Mouse (Mus musculus) liver, embryonic 11.5 days (tissue): ENCODE data around the gene Lmln. TPM values are rescaled to one million over a fixed set of nuclear protein-coding genes. Genes with fewer than 3 reads are reported as not detected.

ENCODE experiments used
- ATAC-seq: fragments of 200-750 bp; cut with Nextera tagmentation; replicated peaks from 2 replicates; pipeline ENCODE4 v1.8.0; 2017; ENCODE audit warnings: moderate number of reproducible peaks, mild to moderate bottlenecking, moderate TSS enrichment, moderate library complexity; ENCODE audit not compliant: low FRiP score
- DNase-seq: peaks from one replicate; pipeline ENCODE4 v3.0.0-alpha.2; 2017; ENCODE audit warnings: low spot score
- H3K27ac ChIP-seq: fragments of 300-500 bp; sonication (generic); 2 replicates; pipeline ENCODE4 v1.5.1; 2014; ENCODE audit warnings: mild to moderate bottlenecking, low read depth, low read length, control low read depth
- H3K27me3 ChIP-seq: fragments of 300-500 bp; sonication (generic); replicated peaks from 2 replicates; pipeline ENCODE4 v1.6.1; 2014; ENCODE audit warnings: low read length, mixed read lengths; ENCODE audit not compliant: control insufficient read depth, insufficient read depth
- H3K36me3 ChIP-seq: fragments of 300-500 bp; sonication (generic); 2 replicates; pipeline ENCODE4 v1.6.1; 2014; ENCODE audit warnings: mild to moderate bottlenecking, low read length, moderate library complexity, mixed read lengths; ENCODE audit not compliant: control insufficient read depth, insufficient read depth
- H3K4me1 ChIP-seq: fragments of 300-500 bp; sonication (generic); replicated peaks from 2 replicates; pipeline ENCODE4 v1.6.1; 2014; ENCODE audit warnings: low read length, mixed read lengths; ENCODE audit not compliant: control insufficient read depth, insufficient read depth
- H3K4me2 ChIP-seq: fragments of 300-500 bp; sonication (generic); 2 replicates; pipeline ENCODE4 v1.6.1; 2014; ENCODE audit warnings: mild to moderate bottlenecking, control low read depth, moderate library complexity
- H3K4me3 ChIP-seq: fragments of 300-500 bp; sonication (generic); 2 replicates; pipeline ENCODE4 v1.5.1; 2014; ENCODE audit warnings: low read depth, low read length, control low read depth
- H3K9ac ChIP-seq: fragments of 300-500 bp; sonication (generic); 2 replicates; pipeline ENCODE4 v1.6.1; 2014; ENCODE audit warnings: low read depth, low read length, control low read depth
- H3K9me3 ChIP-seq: fragments of 300-500 bp; sonication (generic); 2 replicates; pipeline ENCODE4 v1.6.1; 2016; ENCODE audit warnings: low read length, inconsistent platforms, mixed read lengths; ENCODE audit not compliant: control insufficient read depth
- whole genome bisulfite sequencing: fragments of 180-500 bp; shearing (Covaris S2); extraction: QIAGEN DNeasy Blood & Tissue Kit; methylation state at CpG from one replicate; pipeline ENCODE4 v1.1.7; 2014; 5-methylcytosine and 5-hydroxymethylcytosine counted together
- polyA plus RNA-seq: library from polyadenylated mRNA; unstranded; fragments of >200 nt; fragmentation: Nextera tagmentation; extraction: Ambion mirVana; gene quantifications from 2 replicates; pipeline ENCODE4 v1.2.1, GENCODE M21; 2014

Lmln gene
- polyA plus RNA-seq, 1 experiment from 2014 or later: 2.8 TPM

GRCm38 (mm10) chr16:33023750-33024149 is 38.6 kb upstream of the Lmln start:
- WGBS: 4% methylated on average over 4 of the region's 4 CpGs
- ATAC-seq: peak; percentile 71; the same call in 1 of the 2 replicates
- Histone ChIP-seq H3K27ac (no peak overlapping the region), H3K27me3 (no peaks in the 10 kb centered on the region), H3K4me2 (no peak overlapping the region), H3K36me3 (no peaks in the 10 kb centered on the region), H3K4me3 (no peak overlapping the region), H3K4me1 (no peaks in the 10 kb centered on the region), H3K9me3 (no peaks in the 10 kb centered on the region), H3K9ac (no peak overlapping the region)
- DNase-seq: peak; percentile 78

DNA sequence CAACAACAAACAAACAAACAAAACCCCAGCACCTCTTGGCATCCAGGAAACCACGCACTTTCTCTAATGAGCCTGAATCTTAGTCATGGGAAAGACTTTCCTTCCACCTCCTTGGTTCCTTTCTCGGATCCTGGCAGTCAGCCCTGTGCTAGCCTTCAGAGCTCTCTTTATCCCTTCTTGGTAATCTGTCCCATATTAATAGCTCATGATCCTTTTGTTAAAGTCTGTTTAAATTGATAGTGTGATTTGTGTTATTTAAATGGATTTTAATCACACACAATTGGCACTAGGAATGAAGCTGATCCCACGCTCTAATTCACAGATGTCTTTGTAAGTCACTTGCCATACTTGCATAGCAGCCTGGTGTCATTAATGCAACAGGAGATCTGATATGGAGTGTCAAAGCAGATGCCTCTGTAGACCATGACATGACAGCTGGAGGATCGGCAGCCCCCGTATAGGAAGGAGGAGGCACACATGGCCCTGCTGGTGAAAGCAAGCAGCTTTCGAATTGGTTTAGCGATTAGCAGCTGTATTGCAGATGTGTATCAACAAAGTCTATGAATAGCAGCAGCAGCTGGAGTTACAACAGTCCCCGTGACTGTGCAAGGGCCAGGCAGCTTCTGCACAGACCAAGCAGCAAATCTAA is 37.7 kb upstream of the Lmln start:
- WGBS: 72% methylated on average over 8 of the region's 8 CpGs
- DNase-seq (no peak), ATAC-seq (no peak)
- no peaks in the 10 kb centered on the region for H3K27me3 ChIP-seq
- no peak overlapping the region for H3K4me3 ChIP-seq
- H3K9ac ChIP-seq: no peak overlapping the region
- no peak overlapping the region for H3K4me2 ChIP-seq
- H3K27ac ChIP-seq: no peak overlapping the region
- H3K9me3 ChIP-seq: no peaks in the 10 kb centered on the region
- H3K36me3 ChIP-seq: no peaks in the 10 kb centered on the region
- H3K4me1 ChIP-seq: no peaks in the 10 kb centered on the region

DNA sequence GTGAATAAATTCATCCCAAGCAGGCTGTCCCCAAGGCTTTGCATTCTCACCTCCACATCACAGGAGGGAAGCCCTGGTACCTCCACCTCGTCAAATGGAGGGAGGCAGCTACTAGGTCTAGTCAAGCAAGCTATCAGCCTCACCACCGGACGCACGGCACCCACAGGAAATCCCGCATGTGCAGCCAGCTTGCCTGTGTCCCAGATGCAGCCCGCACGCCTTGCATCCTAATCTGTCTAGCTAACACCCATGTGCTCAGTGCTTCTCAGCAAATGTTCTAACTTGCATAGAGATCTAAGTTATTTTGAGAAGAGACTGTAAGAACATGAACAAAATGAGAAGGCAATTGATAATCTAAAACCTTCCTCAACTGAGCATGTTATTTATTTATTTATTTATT is 36.0 kb upstream of the Lmln start:
- no peak overlapping the region for H3K9ac ChIP-seq
- WGBS: 56% methylated on average over 7 of the region's 7 CpGs
- no peak overlapping the region for H3K4me3 ChIP-seq
- DNase-seq: no peak
- no peaks in the 10 kb centered on the region for H3K36me3 ChIP-seq
- no peaks in the 10 kb centered on the region for H3K9me3 ChIP-seq
- H3K27ac ChIP-seq: no peak overlapping the region
- ATAC-seq: no peak
- no peaks in the 10 kb centered on the region for H3K27me3 ChIP-seq
- H3K4me1 ChIP-seq: no peaks in the 10 kb centered on the region
- H3K4me2 ChIP-seq: no peak overlapping the region

DNA sequence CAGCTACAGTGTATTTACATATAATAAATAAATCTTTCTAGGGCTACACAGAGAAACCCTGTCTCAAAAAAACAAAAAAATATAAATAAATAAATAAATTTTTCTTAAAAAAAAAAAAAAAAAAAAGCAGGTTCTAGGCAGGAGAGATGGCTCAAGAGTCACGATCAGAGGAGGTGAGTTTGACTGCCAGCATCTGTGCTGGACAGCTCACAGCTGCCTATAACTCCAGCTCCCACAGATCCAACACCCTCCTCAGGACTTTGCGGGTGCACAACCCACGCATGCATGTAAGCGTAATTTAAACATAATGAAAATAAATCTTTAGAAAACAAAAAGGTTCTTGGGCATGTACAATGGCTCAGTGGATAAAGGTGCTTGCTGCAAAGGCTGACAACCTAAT is 26.3 kb upstream of the Lmln start:
- H3K4me2 ChIP-seq: no peak overlapping the region
- H3K4me1 ChIP-seq: no peaks in the 10 kb centered on the region
- DNase-seq (no peak), ATAC-seq (no peak)
- no peak overlapping the region for H3K4me3 ChIP-seq
- no peaks in the 10 kb centered on the region for H3K27me3 ChIP-seq
- H3K9ac ChIP-seq: no peak overlapping the region
- H3K27ac ChIP-seq: no peak overlapping the region
- WGBS: 73% methylated on average over 4 of the region's 4 CpGs
- H3K9me3 ChIP-seq: no peaks in the 10 kb centered on the region
- no peaks in the 10 kb centered on the region for H3K36me3 ChIP-seq

- no peaks in the 10 kb centered on the region for H3K27me3 ChIP-seq
Measured at GRCm38 (mm10) chr16:33042682-33043081, 19.6 kb upstream of the Lmln start.

GRCm38 (mm10) chr16:33043268-33043667 is 19.1 kb upstream of the Lmln start:
- Histone ChIP-seq H3K4me3 (no peak overlapping the region), H3K4me1 (no peaks in the 10 kb centered on the region), H3K27me3 (no peaks in the 10 kb centered on the region), H3K27ac (no peak overlapping the region), H3K9me3 (no peaks in the 10 kb centered on the region), H3K4me2 (no peak overlapping the region), H3K9ac (no peak overlapping the region), H3K36me3 (no peaks in the 10 kb centered on the region)
- ATAC-seq (no peak), DNase-seq (no peak)
- WGBS: 49% methylated on average over 2 of the region's 2 CpGs

More at GRCm38 (mm10) chr16:33042682-33043081, 19.6 kb upstream of the Lmln start:
- Histone ChIP-seq H3K27ac (no peak overlapping the region), H3K4me1 (no peaks in the 10 kb centered on the region), H3K9ac (no peak overlapping the region), H3K36me3 (no peaks in the 10 kb centered on the region), H3K4me2 (no peak overlapping the region), H3K4me3 (no peak overlapping the region), H3K9me3 (no peaks in the 10 kb centered on the region)
- WGBS: 81% methylated on average over 1 of the region's 1 CpGs
- ATAC-seq (no peak), DNase-seq (no peak)

DNA sequence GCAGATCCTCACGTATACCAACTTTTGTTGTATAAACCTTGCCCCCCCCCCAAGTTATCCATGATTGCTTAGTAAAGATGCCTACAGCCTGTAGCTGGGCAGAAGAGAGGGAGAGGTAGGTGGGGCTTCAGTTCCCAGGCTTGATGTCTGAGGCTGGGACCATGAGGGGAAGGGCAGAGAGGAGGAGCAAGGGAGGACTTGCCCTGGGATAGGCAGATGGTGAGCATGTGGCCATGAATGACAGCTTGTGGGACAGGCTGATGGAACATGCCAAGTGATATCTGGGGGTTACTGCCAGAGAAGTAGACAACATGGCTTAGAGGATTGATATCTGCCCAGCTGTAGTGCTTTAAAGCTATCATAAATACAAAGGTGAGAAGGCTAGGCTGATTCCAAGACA is 14.3 kb upstream of the Lmln start:
- no peaks in the 10 kb centered on the region for H3K27me3 ChIP-seq
- 89% methylated on average over 1 of the region's 1 CpGs for WGBS
- H3K4me2 ChIP-seq: no peak overlapping the region
- no peak overlapping the region for H3K4me3 ChIP-seq
- no peak for DNase-seq
- H3K9me3 ChIP-seq: no peaks in the 10 kb centered on the region
- H3K9ac ChIP-seq: no peak overlapping the region
- H3K4me1 ChIP-seq: no peaks in the 10 kb centered on the region
- no peaks in the 10 kb centered on the region for H3K36me3 ChIP-seq
- no peak overlapping the region for H3K27ac ChIP-seq
- ATAC-seq: no peak

DNA sequence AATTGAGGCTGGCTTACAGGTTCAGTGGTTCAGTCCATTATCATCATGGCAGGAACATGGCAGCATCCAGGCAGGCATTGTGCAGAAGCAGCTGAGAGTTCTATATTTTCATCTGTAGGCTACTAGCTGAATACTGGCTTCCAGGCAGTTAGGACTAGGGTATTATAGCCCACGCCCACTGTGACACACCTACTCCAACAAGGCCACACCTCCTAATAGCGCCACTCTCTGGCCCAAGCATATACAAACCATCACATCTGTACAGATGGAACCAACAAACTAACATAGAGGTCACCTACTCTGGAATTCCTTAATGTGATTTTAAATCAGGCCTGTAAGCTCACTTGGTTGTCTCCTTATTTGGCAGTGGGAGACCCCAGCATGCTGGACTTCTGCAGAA is 13.6 kb upstream of the Lmln start:
- ATAC-seq (no peak), DNase-seq (no peak)
- Histone ChIP-seq H3K4me2 (no peak overlapping the region), H3K36me3 (no peaks in the 10 kb centered on the region), H3K9me3 (no peaks in the 10 kb centered on the region), H3K4me3 (no peak overlapping the region), H3K4me1 (no peaks in the 10 kb centered on the region), H3K27me3 (no peaks in the 10 kb centered on the region), H3K27ac (no peak overlapping the region), H3K9ac (no peak overlapping the region)
- 71% methylated on average over 2 of the region's 2 CpGs for WGBS

DNA sequence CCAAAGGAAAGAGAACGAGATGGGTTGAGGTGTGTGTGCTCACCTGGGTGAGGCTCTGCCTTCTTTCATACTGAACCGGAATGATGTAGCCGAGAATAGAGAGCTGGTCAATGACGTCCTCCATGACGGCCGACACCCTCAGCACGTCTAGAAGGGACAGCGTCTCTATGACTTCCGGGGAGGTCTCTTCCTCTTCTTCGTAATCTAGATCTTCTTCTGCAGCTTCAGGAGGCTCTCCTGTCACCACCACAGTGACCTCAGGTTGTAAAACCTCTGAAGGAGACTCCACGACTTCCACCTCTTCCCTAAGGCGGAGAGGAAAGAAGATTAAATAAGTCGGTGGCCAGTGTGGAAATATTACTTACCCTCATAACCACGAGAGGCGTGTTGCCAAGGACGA is 12.5 kb upstream of the Lmln start:
- no peaks in the 10 kb centered on the region for H3K27me3 ChIP-seq
- ATAC-seq (no peak), DNase-seq (no peak)
- no peak overlapping the region for H3K4me3 ChIP-seq
- H3K4me1 ChIP-seq: no peaks in the 10 kb centered on the region
- no peak overlapping the region for H3K27ac ChIP-seq
- no peaks in the 10 kb centered on the region for H3K9me3 ChIP-seq
- no peak overlapping the region for H3K9ac ChIP-seq
- H3K4me2 ChIP-seq: no peak overlapping the region
- no peaks in the 10 kb centered on the region for H3K36me3 ChIP-seq
- 75% methylated on average over 16 of the region's 16 CpGs for WGBS
